Mouse (Mus musculus) limb, embryonic 14.5 days (tissue): ENCODE data around the gene Ptgfrn. TPM values are rescaled to one million over a fixed set of nuclear protein-coding genes. Genes with fewer than 3 reads are reported as not detected.

Experiments used
- ATAC-seq: fragments of 200-750 bp; cut with Nextera tagmentation; 2 replicates; pipeline ENCODE4 v1.8.0; 2017; ENCODE audit warnings: low read depth, moderate number of reproducible peaks, moderate TSS enrichment; ENCODE audit not compliant: low FRiP score
- DNase-seq: peaks from one replicate; pipeline ENCODE4 v3.0.0-alpha.2; 2015; ENCODE audit warnings: low spot score
- H3K27ac ChIP-seq: fragments of 300-500 bp; sonication (generic); replicated peaks from 2 replicates; pipeline ENCODE4 v1.5.1; 2014; ENCODE audit warnings: low read depth, mild to moderate bottlenecking, low read length, moderate library complexity, mixed read lengths
- H3K27me3 ChIP-seq: fragments of 300-500 bp; sonication (generic); 2 replicates; pipeline ENCODE4 v1.6.1; 2014; ENCODE audit warnings: low read length, mixed read lengths; ENCODE audit not compliant: control insufficient read depth, insufficient read depth
- H3K36me3 ChIP-seq: fragments of 300-500 bp; sonication (generic); 2 replicates; pipeline ENCODE4 v1.6.1; 2014; ENCODE audit warnings: mild to moderate bottlenecking, low read length, moderate library complexity, mixed read lengths; ENCODE audit not compliant: control insufficient read depth, insufficient read depth
- H3K4me1 ChIP-seq: fragments of 300-500 bp; sonication (generic); 2 replicates; pipeline ENCODE4 v1.6.1; 2014; ENCODE audit warnings: antibody characterized with exemption, low read length, mixed read lengths; ENCODE audit not compliant: control insufficient read depth, insufficient read depth
- H3K4me2 ChIP-seq: fragments of 300-500 bp; sonication (generic); replicated peaks from 2 replicates; pipeline ENCODE4 v1.6.1; 2014; ENCODE audit warnings: low read depth, mild to moderate bottlenecking, low read length, moderate library complexity; ENCODE audit not compliant: severe bottlenecking
- H3K4me3 ChIP-seq: fragments of 300-500 bp; sonication (generic); replicated peaks from 2 replicates; pipeline ENCODE4 v1.5.1; 2014; ENCODE audit warnings: low read length
- H3K9ac ChIP-seq: fragments of 300-500 bp; sonication (generic); 2 replicates; pipeline ENCODE4 v1.6.1; 2014; ENCODE audit warnings: mild to moderate bottlenecking, low read depth, low read length, moderate library complexity; ENCODE audit not compliant: severe bottlenecking
- H3K9me3 ChIP-seq: fragments of 300-500 bp; sonication (generic); 2 replicates; pipeline ENCODE4 v1.6.1; 2016; ENCODE audit warnings: low read length; ENCODE audit not compliant: control insufficient read depth
- POLR2A ChIP-seq: fragments of 200-500 bp; IDR thresholded peaks from 2 replicates; pipeline ENCODE4 v1.8.0; 2012; ENCODE audit warnings: inconsistent platforms, mild to moderate bottlenecking, moderate library complexity, borderline replicate concordance; ENCODE audit not compliant: insufficient read depth, insufficient read length; ENCODE audit errors: extremely low read depth
- WGBS: fragments of 180-500 bp; shearing (Covaris S2); extraction: QIAGEN DNeasy Blood & Tissue Kit; methylation state at CpG from one replicate; pipeline ENCODE4 v1.1.7; 2014; 5-methylcytosine and 5-hydroxymethylcytosine counted together
- polyA plus RNA-seq, 2 experiments: library from polyadenylated mRNA; depleted of rRNA in 1 of 2; stranded (reverse) in 1 of 2; unstranded in 1 of 2; fragments of >200 nt; fragmentation: Nextera tagmentation in 1 of 2; extraction: Ambion mirVana in 1 of 2; gene quantifications; 2 replicates each; pipeline versions ENCODE4 v1.2.1 to v1.2.3; 2012 to 2014

Gene Ptgfrn
- polyA plus RNA-seq, 2 experiments, result 10.7 to 44.5 TPM

- peak; percentile 76 for DNase-seq
- Histone ChIP-seq H3K4me3 (no peak overlapping the region), H3K4me1 (no peaks in the 10 kb centered on the region), H3K36me3 (no peaks in the 10 kb centered on the region), H3K9me3 (no peaks in the 10 kb centered on the region), H3K4me2 (no peak overlapping the region), H3K27me3 (no peaks in the 10 kb centered on the region), H3K27ac (no peak overlapping the region), H3K9ac (no peak overlapping the region)
- no peak for TF ChIP-seq POLR2A
- 9% methylated on average over 6 of the region's 6 CpGs for WGBS
- ATAC-seq, result 0 out of 2 replicates have a peak, but pooled peaks have one; percentile 30
Measured at GRCm38 (mm10) chr3:100998904-100999340, 111.2 kb downstream of the Ptgfrn start.

- Histone ChIP-seq H3K4me3 (no peak overlapping the region), H3K4me1 (no peaks in the 10 kb centered on the region), H3K9me3 (no peaks in the 10 kb centered on the region), H3K4me2 (no peak overlapping the region), H3K27ac (no peak overlapping the region), H3K36me3 (no peaks in the 10 kb centered on the region), H3K27me3 (no peaks in the 10 kb centered on the region), H3K9ac (no peak overlapping the region)
- ATAC-seq (no peak), DNase-seq (no peak)
- WGBS, result 76% methylated on average over 10 of the region's 10 CpGs
- no peak for TF ChIP-seq POLR2A
Measured at GRCm38 (mm10) chr3:100997785-100998570, 112.1 kb downstream of the Ptgfrn start.

GRCm38 (mm10) chr3:100994252-100994651 is 115.8 kb downstream of the Ptgfrn start:
- WGBS, result 80% methylated on average over 4 of the region's 4 CpGs
- no peak for DNase-seq
- H3K4me1 ChIP-seq, result no peaks in the 10 kb centered on the region
- H3K9ac ChIP-seq, result no peak overlapping the region
- TF ChIP-seq POLR2A, result no peak
- no peak overlapping the region for H3K4me3 ChIP-seq
- H3K36me3 ChIP-seq, result no peaks in the 10 kb centered on the region
- no peaks in the 10 kb centered on the region for H3K9me3 ChIP-seq
- no peaks in the 10 kb centered on the region for H3K27me3 ChIP-seq
- no peak for ATAC-seq
- H3K27ac ChIP-seq, result no peak overlapping the region
- H3K4me2 ChIP-seq, result no peak overlapping the region

GRCm38 (mm10) chr3:100993718-100994117 is 116.4 kb downstream of the Ptgfrn start:
- no peak for ATAC-seq
- no peaks in the 10 kb centered on the region for H3K36me3 ChIP-seq

GRCm38 (mm10) chr3:100993158-100993557 is 116.9 kb downstream of the Ptgfrn start:
- ATAC-seq (no peak), DNase-seq (no peak)
- no peak for TF ChIP-seq POLR2A
- no peaks in the 10 kb centered on the region for H3K9me3 ChIP-seq
- H3K4me3 ChIP-seq, result no peak overlapping the region
- H3K36me3 ChIP-seq, result no peaks in the 10 kb centered on the region
- H3K27ac ChIP-seq, result no peak overlapping the region
- no peak overlapping the region for H3K9ac ChIP-seq
- H3K27me3 ChIP-seq, result no peaks in the 10 kb centered on the region
- H3K4me2 ChIP-seq, result no peak overlapping the region
- 81% methylated on average over 7 of the region's 7 CpGs for WGBS
- H3K4me1 ChIP-seq, result no peaks in the 10 kb centered on the region

More at GRCm38 (mm10) chr3:100993718-100994117, 116.4 kb downstream of the Ptgfrn start:
- no peak for DNase-seq
- Histone ChIP-seq H3K27ac (no peak overlapping the region), H3K4me2 (no peak overlapping the region), H3K9ac (no peak overlapping the region), H3K27me3 (no peaks in the 10 kb centered on the region), H3K4me3 (no peak overlapping the region), H3K9me3 (no peaks in the 10 kb centered on the region), H3K4me1 (no peaks in the 10 kb centered on the region)
- 66% methylated on average over 15 of the region's 15 CpGs for WGBS
- TF ChIP-seq POLR2A, result no peak

Other genes with a start within 250 kb of the Ptgfrn start
- 11.6 and 12.8 TPM in 2 replicates for gene Trim45, start 188.1 kb downstream of the Ptgfrn start, polyA plus RNA-seq (2012; rRNA removed)
- 4.3 and 5.5 TPM in 2 replicates for gene Trim45, start 188.1 kb downstream of the Ptgfrn start, polyA plus RNA-seq (2014; fragmentation: Nextera tagmentation; extraction: Ambion mirVana)
- 13.9 and 14.0 TPM in 2 replicates for gene Ttf2, start 140.6 kb downstream of the Ptgfrn start, polyA plus RNA-seq (2012; rRNA removed)
- gene Ttf2, start 140.6 kb downstream of the Ptgfrn start, polyA plus RNA-seq (2014; fragmentation: Nextera tagmentation; extraction: Ambion mirVana), result 14.0 and 17.9 TPM in 2 replicates
- 0.10 and 0.14 TPM in 2 replicates for gene Cd101, start 80.7 kb downstream of the Ptgfrn start, polyA plus RNA-seq (2012; rRNA removed)
- gene Cd101, start 80.7 kb downstream of the Ptgfrn start, polyA plus RNA-seq (2014; fragmentation: Nextera tagmentation; extraction: Ambion mirVana), result 0.19 TPM in 1 of 2 replicates, not detected in the other
- not detected in 2 replicates for gene Cd2, start 177.7 kb upstream of the Ptgfrn start, polyA plus RNA-seq (2012; rRNA removed)
- gene Cd2, start 177.7 kb upstream of the Ptgfrn start, polyA plus RNA-seq (2014; fragmentation: Nextera tagmentation; extraction: Ambion mirVana), result not detected in 2 replicates